Mouse (Mus musculus) thymus, adult 2 months (tissue): Measurements from ENCODE around the gene Capn13.

ENCODE experiments used
- CTCF ChIP-seq: fragments of 200-500 bp; IDR thresholded peaks from 2 replicates; pipeline ENCODE4 v1.5.1; 2012; ENCODE audit warnings: mild to moderate bottlenecking, control low read depth, low read length, moderate library complexity, borderline replicate concordance; ENCODE audit not compliant: control insufficient read depth, poor library complexity, insufficient read depth; ENCODE audit errors: extremely low read depth
- POLR2A ChIP-seq: fragments of 200-500 bp; IDR thresholded peaks from 2 replicates; pipeline ENCODE4 v1.6.1; 2012; ENCODE audit warnings: mild to moderate bottlenecking, low read length, control low read depth, moderate library complexity; ENCODE audit not compliant: control insufficient read depth, poor library complexity, insufficient read depth; ENCODE audit errors: extremely low read depth

DNA sequence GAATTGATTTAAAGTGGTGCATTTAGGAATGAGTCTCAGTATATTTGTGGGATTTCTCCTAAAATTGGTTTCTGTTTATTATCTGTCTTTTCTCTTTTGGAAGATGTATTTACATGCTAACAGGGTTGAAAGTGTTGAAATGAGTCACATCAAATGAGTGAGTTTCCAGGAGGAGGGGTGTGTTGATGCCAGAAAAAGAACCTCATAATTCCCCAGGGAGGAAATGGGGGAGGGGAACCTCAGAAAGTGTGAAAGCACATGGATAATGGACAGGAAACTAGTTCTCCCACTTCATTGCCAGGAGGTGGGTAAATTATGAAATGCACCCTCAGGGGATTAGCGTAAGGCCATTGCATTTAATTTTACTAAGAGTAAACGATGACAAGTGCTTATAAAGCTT is 16.7 kb upstream of the Capn13 start:
- TF ChIP-seq CTCF (no peak), POLR2A (no peak)
